Mouse (Mus musculus) megakaryocyte progenitor cell, adult 5-6 weeks (primary cell): ENCODE measurements around the gene Sympk. TPM values are rescaled to one million over a fixed set of nuclear protein-coding genes. Genes with fewer than 3 reads are reported as not detected.

Source experiments
- ATAC-seq: replicated peaks from 2 replicates; pipeline ENCODE4 v1.8.0; 2016; ENCODE audit warnings: mild to moderate bottlenecking, moderate TSS enrichment, inconsistent platforms; ENCODE audit not compliant: poor library complexity
- total RNA-seq, 2 experiments: library from RNA; stranded (forward) in 1 of 2; stranded (reverse) in 1 of 2; fragments of 157-497, 149-512 nt in 1 of 2; fragments of 200-1000 nt in 1 of 2; gene quantifications; 2 replicates each; pipeline versions ENCODE4 v1.2.3 to v1.2.4; 2015 to 2017

Gene Sympk
- total RNA-seq, 2 experiments from 2014 or later, result 48.6 to 58.1 TPM

DNA sequence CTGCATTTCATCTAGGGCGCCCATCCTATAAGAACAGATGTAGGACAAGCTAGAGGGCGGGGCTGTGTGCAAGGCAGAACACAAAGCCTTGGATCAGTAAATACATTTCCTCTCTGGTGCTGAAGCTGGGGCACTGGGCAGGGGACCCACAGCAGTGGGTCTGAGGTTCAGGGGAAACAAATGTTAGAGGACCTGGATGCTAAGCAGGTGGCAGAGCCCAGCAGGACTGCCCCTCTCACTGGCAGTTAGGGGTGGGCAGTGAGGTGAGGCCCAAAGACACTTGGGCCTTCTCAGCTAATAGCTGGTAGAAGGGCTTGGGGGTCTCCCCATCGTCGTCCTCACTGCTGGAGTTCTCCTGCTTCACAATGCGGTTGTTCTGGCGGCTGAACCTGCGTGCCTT lies 74.6 kb downstream of the Sympk start:
- no peak for ATAC-seq

DNA sequence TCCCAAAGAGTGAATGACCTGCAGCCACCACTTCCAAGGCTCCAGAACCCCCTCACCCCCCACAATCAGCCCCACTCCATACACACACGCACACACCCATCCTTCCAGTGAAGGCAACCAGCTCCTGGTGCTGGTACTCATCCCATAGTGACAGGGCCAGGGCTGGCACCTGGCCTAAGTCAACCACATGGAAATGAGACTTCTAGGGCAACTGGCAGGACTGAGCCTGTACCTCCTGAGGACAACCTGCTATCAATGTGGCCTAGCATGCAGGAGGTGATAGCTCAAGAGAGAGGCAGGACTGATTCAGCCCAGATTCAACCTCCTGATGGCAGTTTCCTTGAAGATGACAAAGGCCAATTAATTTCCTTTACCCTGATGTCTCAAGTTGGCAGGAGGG lies 76.1 kb downstream of the Sympk start:
- no peak for ATAC-seq

DNA sequence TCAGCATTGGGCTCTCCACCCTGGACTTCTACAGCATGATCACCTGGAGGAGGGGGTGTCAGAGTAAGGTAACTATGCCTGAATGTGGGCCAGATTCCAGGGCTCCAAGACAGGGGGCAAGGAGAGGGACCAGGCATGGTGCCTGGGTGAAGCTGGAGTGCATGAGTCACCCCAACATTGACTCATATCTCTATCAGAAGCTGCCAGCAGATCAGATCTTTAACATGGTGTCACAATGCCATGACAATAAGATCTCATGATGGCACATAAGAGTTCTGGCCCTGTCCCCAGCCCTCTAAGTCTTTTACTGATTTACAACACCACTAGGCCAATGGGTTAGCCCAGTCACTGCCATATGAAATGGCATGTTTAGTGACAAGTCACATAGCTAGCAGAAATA lies 79.6 kb downstream of the Sympk start:
- ATAC-seq, result no peak

Other genes with a start within 250 kb of the Sympk start
- gene Psg19, start 225.9 kb upstream of the Sympk start, total RNA-seq (2015), result not detected in 2 replicates
- not detected in 2 replicates for gene Psg19, start 225.9 kb upstream of the Sympk start, total RNA-seq (2017)
- gene Psg17, start 202.8 kb upstream of the Sympk start, total RNA-seq (2015), result not detected in 2 replicates
- gene Psg17, start 202.8 kb upstream of the Sympk start, total RNA-seq (2017), result not detected in 2 replicates
- gene Mill2, start 184.4 kb upstream of the Sympk start, total RNA-seq (2015), result 0.15 and 0.44 TPM in 2 replicates
- 0.75 TPM in 1 of 2 replicates, not detected in the other for gene Mill2, start 184.4 kb upstream of the Sympk start, total RNA-seq (2017)
- gene Pglyrp1, start 153.0 kb upstream of the Sympk start, total RNA-seq (2015), result 264 and 265 TPM in 2 replicates
- 31.3 and 35.6 TPM in 2 replicates for gene Pglyrp1, start 153.0 kb upstream of the Sympk start, total RNA-seq (2017)
- 11.9 and 14.1 TPM in 2 replicates for gene Ccdc61, start 114.0 kb upstream of the Sympk start, total RNA-seq (2015)
- gene Ccdc61, start 114.0 kb upstream of the Sympk start, total RNA-seq (2017), result 11.3 and 17.0 TPM in 2 replicates
- gene Nova2, start 98.5 kb upstream of the Sympk start, total RNA-seq (2015), result not detected in 2 replicates
- not detected in 2 replicates for gene Nova2, start 98.5 kb upstream of the Sympk start, total RNA-seq (2017)
- gene Nanos2, start 37.0 kb upstream of the Sympk start, total RNA-seq (2015), result not detected in 2 replicates
- not detected in 2 replicates for gene Nanos2, start 37.0 kb upstream of the Sympk start, total RNA-seq (2017)
- gene Mypop, start 33.1 kb upstream of the Sympk start, total RNA-seq (2015), result 0.17 TPM in 1 of 2 replicates, not detected in the other
- not detected in 2 replicates for gene Mypop, start 33.1 kb upstream of the Sympk start, total RNA-seq (2017)
- 16.4 and 16.8 TPM in 2 replicates for gene Irf2bp1, start 20.3 kb upstream of the Sympk start, total RNA-seq (2015)
- gene Irf2bp1, start 20.3 kb upstream of the Sympk start, total RNA-seq (2017), result 12.5 and 13.1 TPM in 2 replicates
- not detected in 2 replicates for gene Foxa3, start 839 bp upstream of the Sympk start, total RNA-seq (2015)
- gene Foxa3, start 839 bp upstream of the Sympk start, total RNA-seq (2017), result not detected in 2 replicates
- gene Rsph6a, start 30.3 kb downstream of the Sympk start, total RNA-seq (2015), result not detected in 2 replicates
- 0.61 TPM in 1 of 2 replicates, not detected in the other for gene Rsph6a, start 30.3 kb downstream of the Sympk start, total RNA-seq (2017)
- gene Dmwd, start 51.9 kb downstream of the Sympk start, total RNA-seq (2015), result 4.4 and 5.5 TPM in 2 replicates
- gene Dmwd, start 51.9 kb downstream of the Sympk start, total RNA-seq (2017), result 1.5 and 2.3 TPM in 2 replicates
- 0.78 and 1.9 TPM in 2 replicates for gene Dmpk, start 59.5 kb downstream of the Sympk start, total RNA-seq (2015)
- 0.84 TPM in 1 of 2 replicates, not detected in the other for gene Dmpk, start 59.5 kb downstream of the Sympk start, total RNA-seq (2017)
- gene Six5, start 70.2 kb downstream of the Sympk start, total RNA-seq (2015), result 2.8 and 3.9 TPM in 2 replicates
- 2.3 and 2.4 TPM in 2 replicates for gene Six5, start 70.2 kb downstream of the Sympk start, total RNA-seq (2017)
- 0.24 and 0.57 TPM in 2 replicates for gene Gm4969, start 94.0 kb downstream of the Sympk start, total RNA-seq (2015)
- gene Gm4969, start 94.0 kb downstream of the Sympk start, total RNA-seq (2017), result 0.03 and 0.42 TPM in 2 replicates
- gene Fbxo46, start 95.5 kb downstream of the Sympk start, total RNA-seq (2015), result 2.0 and 2.1 TPM in 2 replicates
- gene Fbxo46, start 95.5 kb downstream of the Sympk start, total RNA-seq (2017), result 4.2 and 5.0 TPM in 2 replicates
- gene Qpctl, start 124.9 kb downstream of the Sympk start, total RNA-seq (2015), result 6.5 and 6.9 TPM in 2 replicates
- 3.4 and 5.6 TPM in 2 replicates for gene Qpctl, start 124.9 kb downstream of the Sympk start, total RNA-seq (2017)
- 106 and 117 TPM in 2 replicates for gene Snrpd2, start 125.3 kb downstream of the Sympk start, total RNA-seq (2015)
- gene Snrpd2, start 125.3 kb downstream of the Sympk start, total RNA-seq (2017), result 78.6 and 83.9 TPM in 2 replicates
- gene Gipr, start 141.8 kb downstream of the Sympk start, total RNA-seq (2015), result not detected in 2 replicates
- gene Gipr, start 141.8 kb downstream of the Sympk start, total RNA-seq (2017), result not detected in 2 replicates
- gene Eml2, start 152.0 kb downstream of the Sympk start, total RNA-seq (2015), result 4.3 and 5.5 TPM in 2 replicates
- 8.0 and 15.1 TPM in 2 replicates for gene Eml2, start 152.0 kb downstream of the Sympk start, total RNA-seq (2017)
- gene Gpr4, start 188.2 kb downstream of the Sympk start, total RNA-seq (2015), result 0.12 TPM in 1 of 2 replicates, not detected in the other
- gene Gpr4, start 188.2 kb downstream of the Sympk start, total RNA-seq (2017), result not detected in 2 replicates
- 12.4 and 16.1 TPM in 2 replicates for gene Opa3, start 204.0 kb downstream of the Sympk start, total RNA-seq (2015)
- gene Opa3, start 204.0 kb downstream of the Sympk start, total RNA-seq (2017), result 19.9 and 25.0 TPM in 2 replicates
- 46.7 and 49.6 TPM in 2 replicates for gene Vasp, start 247.4 kb downstream of the Sympk start, total RNA-seq (2015)
- 71.0 and 73.0 TPM in 2 replicates for gene Vasp, start 247.4 kb downstream of the Sympk start, total RNA-seq (2017)